Mouse (Mus musculus) thymus, postnatal 14 days (tissue): ENCODE measurements at regions not wholly inside any gene's neighbourhood (a gene's known extent, or its start where the extent isn't known, plus 50 kb on each side); places are given as distances from the start of the nearest gene placed in this dataset.
A peak's percentile ranks its signal among the peaks of the same experiment; 100 is the strongest.
"Not testable (repeated sequence)": the region's sequence is repeated elsewhere in the genome, so short reads cannot be mapped to it uniquely, and the experiment has no call there.

Source experiments
- DNase-seq: peaks from one replicate; pipeline ENCODE4 v3.0.0; 2021

- DNase-seq = no peak
Measured at GRCm38 (mm10) chr13:82059498-82059897, 276.6 kb downstream of the Cetn3 start.

DNA sequence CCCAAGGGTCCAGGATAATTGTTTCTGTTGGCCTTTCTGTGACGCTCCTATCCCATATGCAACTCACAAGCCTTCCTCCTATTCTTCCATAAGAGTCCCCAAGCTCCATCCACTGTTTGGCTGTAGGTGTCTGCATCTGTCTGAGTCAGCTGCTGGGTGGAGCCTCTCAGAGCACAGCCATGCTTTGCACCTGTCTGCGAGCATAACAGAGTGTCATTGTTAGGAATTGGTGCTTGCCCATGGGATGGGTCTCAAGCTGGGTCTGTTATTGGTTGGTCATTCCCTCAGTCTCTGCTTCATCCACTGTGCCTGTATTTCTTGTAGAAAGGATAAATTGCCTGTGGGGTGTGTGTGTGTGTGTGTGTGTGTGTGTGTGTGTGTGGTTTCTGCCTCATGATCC is 281.0 kb downstream of the Cetn3 start:
- DNase-seq = not testable (repeated sequence)

DNA sequence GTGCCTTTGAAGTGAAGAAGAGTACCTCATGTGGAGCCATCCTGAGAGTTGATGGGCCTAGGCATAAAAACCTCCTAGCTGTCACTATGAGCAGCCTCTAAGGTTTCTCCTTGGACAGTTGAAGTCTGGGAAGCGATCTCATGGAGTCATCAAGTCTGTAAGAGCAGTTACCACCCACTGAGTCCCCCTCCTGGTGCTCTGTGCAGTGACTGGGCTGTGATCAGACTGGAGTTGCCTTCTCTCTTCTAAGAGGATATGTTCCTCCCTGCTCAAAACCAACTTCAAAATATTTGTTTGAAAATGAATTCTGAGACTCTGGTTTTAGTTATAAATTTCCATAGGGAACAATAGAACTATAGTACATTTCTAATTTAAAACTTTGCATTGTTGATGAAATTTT is 283.3 kb downstream of the Cetn3 start:
- no peak for DNase-seq

DNA sequence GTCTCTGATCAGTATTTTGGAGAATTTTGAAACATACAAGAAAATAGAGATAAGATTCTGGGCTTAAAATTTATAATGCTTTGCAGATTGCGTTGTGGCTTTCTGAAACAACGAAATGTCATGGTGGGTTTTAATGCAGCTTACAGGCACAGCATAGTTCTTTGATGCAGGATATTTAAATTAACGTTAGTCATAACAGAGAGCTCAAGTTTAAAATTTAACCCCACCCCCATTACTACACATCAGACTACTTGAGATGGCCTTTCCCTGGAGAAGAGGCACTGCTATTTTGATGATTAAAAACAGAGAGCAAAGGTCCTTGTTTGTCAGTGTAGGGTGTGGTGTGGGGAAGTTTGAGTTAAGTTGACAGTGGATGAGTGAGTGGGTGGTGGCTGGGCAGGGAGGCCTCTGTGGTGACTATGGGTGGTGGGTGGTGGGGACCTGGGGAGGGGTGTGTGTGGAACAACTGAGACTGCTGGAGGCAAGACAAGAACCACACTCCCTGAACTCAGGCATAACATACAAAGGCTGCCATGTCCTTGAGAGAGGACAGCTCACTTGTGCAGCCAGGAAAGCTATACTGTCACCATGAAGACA is 283.9 kb downstream of the Cetn3 start:
- no peak for DNase-seq

DNA sequence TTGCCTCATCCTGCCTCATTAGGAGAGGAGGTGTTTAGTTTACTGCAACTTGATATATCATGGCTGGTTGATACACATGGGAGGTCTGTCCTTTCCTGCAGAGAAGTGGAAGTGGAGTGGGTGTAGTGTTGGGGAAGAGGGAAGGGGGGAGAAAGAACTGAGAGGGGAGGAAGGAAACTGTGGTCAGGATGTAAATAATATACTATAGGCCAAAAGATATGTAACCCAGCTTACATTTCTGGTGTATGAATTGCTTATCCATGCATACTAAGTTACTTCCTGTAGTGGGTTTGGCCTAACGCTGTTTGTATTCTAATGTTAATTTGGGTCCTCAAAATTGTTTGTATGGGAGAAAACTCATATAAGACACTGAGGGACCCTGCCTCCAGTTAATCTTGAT is 289.6 kb downstream of the Cetn3 start:
- no peak for DNase-seq

DNA sequence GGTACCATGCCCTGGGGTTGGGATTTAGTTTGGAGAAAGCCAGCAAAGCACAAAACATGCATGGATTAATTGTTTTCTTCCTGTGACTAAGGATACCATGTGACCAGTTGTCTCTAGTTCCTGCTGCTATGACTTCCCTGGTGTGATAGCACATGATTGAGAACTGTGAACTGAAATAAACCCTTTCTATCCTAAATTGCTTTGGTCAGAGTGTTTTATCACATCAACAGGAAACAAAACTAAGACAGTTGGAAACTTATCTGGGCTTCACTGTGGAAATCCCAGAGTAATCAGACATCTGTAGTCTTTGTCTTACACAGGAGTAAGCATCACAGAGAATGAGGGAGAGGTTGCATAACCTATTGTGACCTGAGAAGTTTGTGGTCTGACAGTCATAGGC is 290.5 kb downstream of the Cetn3 start:
- DNase-seq = no peak

DNA sequence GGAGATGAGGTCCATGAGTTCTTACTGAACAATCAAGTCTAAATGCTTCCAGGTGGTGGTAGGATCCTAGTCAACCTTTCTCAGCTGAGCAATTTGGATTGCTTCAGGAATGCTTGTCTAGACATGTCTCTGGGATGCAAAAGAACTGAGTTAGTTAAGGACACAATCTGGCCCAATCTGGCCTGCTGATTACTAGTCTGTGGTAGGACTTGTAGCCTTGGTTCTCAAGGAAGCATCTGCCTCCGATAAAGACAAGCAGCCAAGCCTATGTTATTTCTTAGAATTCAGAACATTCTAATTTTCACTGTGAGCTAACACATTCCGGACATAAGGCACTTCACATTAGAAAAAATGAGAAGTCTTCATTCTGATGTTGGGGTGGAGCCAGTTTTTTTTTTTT is 298.5 kb downstream of the Cetn3 start:
- DNase-seq = no peak

- DNase-seq = no peak
Measured at GRCm38 (mm10) chr13:82087635-82088034, 304.8 kb downstream of the Cetn3 start.

GRCm38 (mm10) chr13:82092186-82092585 is 309.3 kb downstream of the Cetn3 start:
- DNase-seq = peak; percentile 4

DNA sequence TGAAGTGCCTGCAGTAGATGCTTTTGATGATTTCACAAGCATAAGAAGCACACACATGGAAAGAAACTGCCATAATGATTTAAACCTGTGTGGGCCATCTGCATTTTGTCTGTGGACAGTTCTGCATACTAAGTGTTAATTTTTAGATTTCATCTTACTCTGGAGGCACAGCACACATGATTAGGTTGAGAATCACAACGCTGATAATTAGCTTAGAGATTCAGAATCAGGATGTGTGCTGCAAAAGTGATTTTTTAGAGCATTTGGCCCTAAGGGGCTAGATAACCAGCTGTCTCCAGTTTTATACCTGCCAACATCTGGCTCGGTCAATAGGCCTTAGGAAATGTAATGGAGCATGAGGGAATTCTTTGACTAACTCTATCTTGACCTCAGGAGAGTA is 323.2 kb downstream of the Cetn3 start:
- no peak for DNase-seq

DNA sequence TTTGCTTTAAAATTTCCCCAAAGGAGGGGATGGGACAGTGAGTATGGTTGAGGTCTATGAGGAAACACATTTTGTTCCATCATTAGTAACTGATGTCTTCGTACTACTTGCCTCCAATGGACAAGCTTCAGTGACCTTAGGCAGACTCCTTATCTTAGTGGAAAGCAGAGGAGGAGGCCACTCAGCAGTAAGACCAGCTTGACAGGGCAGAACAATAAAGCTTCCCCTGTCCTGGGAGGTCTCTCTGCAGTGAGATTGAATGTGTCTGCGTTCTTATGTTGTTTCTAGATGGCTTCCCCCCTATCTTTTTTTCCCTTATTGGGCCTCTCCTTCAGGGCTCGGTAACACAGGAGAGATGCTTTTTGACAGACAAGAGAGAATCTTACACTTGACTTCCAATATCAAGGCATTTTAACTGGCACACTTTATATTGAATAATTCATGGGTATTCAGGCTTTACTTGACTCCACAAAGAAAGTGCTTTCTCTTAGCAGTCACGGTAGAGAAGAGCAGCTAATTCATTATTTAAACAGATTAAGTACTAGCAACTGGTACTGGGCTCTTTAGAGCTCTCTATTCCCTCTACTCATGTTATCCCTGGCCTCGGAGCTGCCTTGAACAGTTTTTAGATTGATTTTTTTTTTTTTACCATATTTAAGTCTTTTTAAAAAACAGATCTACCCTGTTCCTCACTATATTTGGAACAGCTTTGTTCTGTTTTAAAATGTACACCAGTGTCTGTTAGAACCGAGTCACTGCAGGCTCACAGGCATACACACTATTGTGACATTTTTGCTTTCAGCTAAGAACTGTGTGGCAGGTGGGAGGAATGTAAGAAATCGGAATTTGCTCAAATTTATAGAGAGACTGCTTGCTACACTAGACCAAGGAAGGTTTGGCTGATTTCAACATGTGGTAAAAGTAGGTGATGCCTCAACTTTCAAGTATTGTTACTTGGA is 347.2 kb downstream of the Cetn3 start:
- no peak for DNase-seq
